Mouse (Mus musculus) retina, adult 2 months (tissue): Measurements from ENCODE around the gene Drap1.

ENCODE experiments used
- DNase-seq: peaks from one replicate; pipeline ENCODE4 v3.0.0-alpha.2; 2012; ENCODE audit warnings: low read depth, low spot score

The Drap1 gene

DNA sequence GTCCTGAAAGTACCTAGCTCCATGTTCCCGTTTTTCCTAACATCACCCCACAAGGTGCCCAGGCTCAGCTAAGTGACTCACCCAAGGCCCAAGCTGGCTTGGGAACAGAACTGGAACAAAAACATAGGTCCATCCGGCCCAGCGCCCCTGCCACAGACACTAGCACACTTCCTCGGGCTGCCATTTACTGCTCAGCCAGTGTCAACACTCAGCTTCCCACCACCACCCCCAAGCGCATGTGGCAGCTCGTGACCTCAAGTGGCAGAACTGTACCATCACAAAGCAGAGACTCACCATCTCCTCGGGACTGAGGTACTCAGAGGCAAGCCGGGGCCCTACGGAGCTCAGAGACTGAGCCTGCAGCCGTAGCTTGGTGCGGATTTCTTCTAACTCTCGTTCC lies 41.5 kb downstream of the Drap1 start:
- no peak for DNase-seq

DNA sequence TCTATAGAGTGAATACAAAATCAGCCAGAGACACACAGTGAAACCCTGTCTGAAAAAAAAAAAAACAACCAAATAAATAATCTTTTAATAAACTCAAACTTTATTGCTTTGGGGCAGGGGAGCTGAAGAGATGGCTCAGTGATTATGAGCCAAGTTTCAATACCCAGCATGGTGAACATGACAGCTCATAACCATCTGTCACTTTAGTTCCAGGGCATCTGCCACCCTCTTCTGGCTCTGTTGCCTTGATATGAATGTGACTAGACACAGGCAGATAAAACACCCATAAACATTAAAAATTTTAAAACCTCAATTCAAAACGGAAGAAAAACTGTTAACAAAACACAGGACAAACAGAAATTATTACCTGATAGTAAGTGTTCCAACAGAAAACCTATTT lies 47.3 kb downstream of the Drap1 start:
- DNase-seq = no peak

DNA sequence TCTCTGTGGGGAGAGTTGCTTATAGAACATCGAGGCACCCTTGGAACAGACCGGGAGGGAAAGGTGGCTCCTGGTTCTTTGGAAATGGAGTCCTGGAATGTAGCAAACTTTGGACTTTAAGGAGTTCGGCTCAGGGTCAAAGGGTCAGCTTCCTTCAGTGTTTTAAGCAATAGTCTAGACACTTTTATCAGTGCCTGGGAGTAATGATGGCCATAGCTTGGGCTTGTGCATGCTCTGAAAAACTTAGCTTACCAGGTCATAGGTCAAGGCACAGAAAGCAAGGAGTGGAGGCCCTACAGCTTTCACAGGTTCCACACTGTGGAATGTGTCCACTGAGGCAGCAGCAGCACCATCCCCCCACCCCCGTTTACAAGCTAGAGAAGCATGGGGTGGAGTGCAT lies 50.0 kb downstream of the Drap1 start:
- DNase-seq = no peak

DNA sequence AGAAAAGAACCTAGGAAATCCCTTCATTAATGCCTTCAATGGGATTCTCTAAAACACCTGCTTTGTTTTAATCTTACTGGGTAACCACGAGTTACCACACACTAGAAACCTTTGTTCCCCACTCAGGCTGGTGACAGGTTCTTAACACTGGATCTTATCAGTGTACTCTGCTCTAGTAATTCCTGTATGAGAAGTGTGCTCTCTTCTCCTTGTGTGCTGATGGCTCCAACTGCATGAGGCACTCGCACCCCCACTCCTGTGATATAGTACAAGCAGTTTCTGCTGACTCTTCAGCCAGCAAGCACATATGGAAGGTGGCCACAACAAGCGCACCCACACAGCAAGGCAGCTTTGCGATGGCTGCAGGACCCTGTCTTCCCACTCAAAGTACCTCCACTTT lies 50.6 kb downstream of the Drap1 start:
- DNase-seq = no peak
